Mouse (Mus musculus) urinary bladder, postnatal 36 days (tissue): ENCODE measurements around the gene Chd1l.
A peak's percentile ranks its signal among the peaks of the same experiment; 100 is the strongest.

Experiments used
- DNase-seq, 2 experiments: peaks; one replicate each; pipeline ENCODE4 v3.0.0; 2022; ENCODE audit warnings: low spot score in 2 of 2, mixed read lengths in 1 of 2

Chd1l gene

DNA sequence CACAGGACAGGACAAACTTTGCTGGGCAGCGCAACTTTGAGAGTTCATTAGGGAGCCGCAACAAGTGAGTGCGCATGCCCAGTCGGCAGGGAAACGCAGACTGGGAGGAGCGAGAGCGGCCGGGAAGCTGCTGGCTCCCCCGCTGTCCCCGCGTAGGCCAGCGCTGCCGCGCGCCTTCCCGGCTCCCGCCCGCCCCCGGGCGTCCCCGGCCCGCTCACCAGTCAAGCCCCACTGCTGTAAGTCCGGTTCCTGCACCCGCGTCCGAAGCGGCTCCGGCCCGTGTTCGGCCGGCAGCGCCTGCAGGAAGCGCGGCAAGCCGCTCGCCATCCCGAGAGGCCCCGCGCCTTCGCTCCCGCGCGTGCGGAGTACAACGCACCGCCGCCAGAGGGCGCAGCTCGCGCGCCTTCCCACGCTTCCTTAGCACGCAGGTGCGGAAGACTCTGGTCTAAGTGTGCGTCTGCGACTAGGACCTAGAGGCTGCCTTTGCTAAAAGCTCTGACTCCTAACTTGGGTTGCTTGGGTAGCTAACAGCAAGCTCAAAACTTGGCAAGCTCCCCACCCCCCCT lies at the start of gene Chd1l:
Gene Chd1l, minus strand, starts transcription at position 359 of the 566 bp plus-strand sequence.
- peak; percentile 91 to 93 for DNase-seq

DNA sequence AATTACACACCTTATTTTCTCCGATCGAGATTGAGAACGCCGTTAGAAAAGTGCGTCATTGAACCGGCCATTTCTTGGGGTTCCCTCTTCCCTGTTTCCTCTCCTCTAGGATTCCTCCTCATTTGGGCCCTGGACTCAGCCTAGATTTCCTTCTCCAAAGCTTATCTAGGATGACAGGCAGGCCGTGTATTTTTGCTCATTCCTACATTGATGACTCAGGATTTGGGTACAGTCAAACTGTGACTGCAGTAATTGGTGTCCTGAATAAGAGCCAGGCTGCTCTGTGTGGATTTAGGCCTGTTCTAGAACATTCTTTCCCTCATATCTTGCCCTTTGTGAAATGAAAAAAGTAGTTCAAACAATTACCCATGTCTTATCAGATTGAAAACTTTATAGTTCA lies 49.7 kb upstream of the Chd1l start:
- no peak for DNase-seq

DNA sequence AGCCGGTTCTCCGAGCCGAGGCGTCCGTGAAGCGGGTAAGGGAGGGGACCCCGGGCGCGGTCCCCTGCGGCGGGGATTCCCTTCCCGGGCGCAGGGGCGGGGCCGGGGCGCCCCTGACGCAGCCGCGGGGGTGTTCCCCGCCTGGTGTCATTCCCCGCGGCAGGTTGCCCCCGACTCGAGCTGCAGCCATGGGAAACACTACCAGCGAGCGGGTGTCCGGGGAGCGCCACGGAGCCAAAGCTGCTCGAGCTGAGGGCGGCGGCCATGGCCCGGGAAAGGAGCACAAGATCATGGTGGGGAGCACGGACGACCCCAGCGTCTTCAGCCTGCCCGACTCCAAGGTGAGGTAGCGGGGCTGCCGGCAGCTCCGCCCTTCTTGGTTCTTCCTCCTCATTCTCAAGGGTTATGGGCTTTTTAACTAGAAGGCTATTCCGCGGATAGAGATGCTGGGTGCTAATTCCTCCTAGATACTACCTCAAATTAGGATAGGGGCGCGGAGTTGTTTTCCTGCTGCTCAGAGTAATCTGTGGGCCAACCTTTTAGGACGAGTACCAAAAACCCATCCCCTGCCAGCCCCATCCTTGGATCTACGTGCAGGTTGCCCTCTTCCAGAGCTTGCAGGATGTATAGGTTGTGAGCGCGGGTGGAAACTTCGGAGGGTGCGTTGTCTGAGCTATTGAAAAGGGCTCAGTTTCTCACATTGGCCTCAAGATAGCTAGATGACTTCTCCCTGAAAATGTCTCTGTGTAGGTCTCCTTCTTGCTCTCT lies 48.6 kb upstream of the Chd1l start:
- DNase-seq: no peak

DNA sequence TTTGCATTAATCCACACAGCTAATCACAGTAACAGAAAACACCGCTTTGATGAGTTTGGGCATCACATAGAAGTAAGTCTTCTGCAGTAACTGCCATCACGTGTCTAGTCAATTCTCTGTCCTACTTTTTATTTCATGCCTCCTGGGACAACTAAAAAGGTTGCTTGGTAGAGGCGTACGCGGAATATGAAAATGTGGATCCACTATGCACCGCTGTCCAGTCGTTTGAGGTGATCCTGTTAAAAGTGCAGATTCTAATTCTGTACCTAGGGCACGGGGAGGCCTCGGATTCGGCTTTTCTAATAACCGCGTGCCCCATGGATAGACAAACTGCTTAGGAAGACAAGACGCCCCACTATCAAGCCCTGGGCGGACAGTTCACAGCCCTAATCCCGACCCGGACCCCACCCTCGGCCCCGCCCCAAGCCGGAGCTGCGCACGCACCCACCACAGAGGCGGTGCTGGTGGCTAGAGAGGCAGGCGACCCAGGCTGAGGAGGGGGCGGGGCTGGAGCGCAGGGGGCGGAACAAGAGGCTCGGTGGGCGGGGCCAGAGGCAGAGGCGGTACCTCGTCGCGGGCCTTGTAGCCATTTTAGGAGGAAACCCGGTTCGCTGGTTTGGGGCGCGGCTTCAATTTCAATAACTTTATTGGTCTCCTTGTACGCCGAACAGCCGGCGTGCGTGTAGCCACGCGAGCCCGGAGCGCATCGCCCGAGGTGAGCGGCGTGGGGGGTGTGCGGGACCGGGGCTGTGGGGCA lies 47.8 kb upstream of the Chd1l start, which contains the start of gene Prkab2:
Gene Prkab2, plus strand, starts transcription at position 539 of the 757 bp plus-strand sequence.
- DNase-seq: peak; percentile 98 to 100

DNA sequence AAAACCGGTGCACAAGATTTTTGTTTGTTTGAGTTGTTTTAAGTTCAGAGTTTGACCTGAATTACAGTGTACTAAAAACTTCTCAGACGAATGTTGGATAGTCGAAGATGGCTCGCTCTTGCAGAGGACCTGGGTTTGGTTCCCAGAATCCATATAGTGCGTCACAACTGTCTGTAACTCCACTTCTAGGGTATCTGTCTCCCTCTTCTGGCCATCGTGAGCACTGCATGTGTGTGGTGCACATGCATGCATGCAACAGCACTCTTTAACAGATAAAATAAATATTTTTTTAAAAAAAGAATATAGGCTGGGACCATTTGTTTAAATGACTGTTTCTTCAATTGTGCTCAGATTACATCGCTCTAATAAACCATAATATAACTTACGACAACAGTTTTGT lies 44.9 kb upstream of the Chd1l start:
- DNase-seq: peak in 1 of 2 experiments; percentile 52

DNA sequence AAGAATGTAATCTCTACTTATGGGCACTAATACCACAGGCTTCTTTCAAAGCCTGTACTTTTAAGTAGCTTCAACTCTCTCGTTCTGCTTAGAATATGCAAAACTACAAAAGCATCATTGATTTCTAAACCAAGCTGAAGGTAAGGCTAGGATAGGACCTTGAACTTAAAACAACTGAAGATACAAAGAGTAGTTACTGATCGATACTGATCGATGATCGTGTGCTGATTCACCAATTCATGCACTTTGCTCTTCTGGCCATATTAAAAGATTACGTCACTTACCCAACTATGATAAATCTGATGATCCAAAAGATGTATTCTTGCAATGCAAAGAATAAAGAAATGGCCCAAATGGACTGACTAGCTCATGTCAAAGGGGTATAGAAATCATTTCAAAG lies 43.8 kb upstream of the Chd1l start:
- no peak for DNase-seq

DNA sequence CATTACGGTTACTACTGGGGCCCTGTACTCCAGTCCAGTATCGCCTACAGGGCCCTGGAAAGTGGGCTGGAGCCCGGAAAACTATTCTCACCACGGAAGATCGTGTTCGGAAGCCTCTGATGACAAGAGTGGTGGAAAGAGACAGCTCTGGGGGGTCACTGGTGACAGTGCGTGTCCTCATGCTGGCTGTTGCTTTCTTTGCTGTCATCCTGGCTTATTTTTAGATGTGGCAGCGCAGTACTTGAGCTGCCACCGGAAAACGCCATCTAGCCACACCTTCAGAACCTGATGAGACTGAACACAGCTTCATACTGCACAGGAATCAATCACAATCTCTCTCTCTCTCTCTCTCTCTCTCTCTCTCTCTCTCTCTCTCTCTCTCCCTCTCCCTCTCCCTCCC lies 41.6 kb upstream of the Chd1l start:
- no peak for DNase-seq

DNA sequence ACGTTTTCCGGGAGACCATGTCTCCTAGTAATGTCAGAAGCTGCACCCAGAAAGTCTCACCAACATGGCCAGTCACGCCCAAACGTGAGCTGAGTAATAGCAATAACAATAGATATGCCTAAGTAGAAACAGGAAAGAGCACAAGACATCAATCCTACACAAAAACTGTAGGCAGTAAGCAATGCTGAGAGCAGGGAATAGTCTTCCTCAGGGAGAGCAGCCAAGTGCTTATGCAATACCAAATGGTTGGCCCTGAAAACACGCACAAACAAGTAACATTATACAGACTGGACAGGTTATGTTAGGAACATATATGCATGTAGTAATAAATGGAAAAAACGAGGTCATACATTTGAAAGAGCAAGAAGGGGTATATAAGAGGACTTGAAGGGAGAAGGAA lies 39.5 kb upstream of the Chd1l start:
- no peak for DNase-seq

DNA sequence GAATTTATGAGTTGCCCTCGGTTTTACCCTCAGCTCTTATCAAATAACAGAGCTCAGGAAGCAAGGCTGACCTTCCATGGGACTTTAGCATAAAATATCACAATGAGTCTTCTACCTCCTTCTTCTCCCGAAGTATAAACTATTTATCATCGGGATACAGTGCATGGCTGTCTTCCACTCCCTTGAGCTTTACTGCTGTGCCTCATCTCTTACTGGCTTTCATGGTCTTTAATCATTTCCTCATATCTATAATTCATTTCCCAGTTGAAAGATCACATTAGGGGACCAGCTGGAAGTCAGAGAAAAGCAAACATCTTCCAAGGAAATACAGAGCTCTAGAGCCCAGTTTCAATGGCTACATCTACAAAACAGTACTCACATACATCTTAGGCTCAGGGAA lies 39.0 kb upstream of the Chd1l start:
- DNase-seq: no peak

DNA sequence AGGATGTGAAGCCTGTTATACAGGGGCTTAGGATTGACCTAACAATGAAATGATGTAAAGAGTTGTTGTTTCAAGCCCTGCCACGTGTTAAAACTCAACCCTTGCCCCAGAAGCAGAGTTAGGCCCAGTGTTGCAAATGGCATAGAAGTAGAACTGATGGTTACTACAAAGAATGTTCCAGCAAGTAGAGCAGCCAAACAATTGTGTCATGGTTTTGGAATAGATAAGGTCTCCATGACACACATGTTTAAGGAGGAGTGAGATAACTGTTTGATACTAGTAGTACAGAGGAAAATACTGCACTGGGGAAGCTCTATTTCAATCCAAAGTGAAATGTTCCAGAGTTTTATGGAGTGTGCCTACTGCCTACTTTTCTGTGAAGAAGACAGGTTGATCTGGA lies 38.5 kb upstream of the Chd1l start:
- DNase-seq: no peak

DNA sequence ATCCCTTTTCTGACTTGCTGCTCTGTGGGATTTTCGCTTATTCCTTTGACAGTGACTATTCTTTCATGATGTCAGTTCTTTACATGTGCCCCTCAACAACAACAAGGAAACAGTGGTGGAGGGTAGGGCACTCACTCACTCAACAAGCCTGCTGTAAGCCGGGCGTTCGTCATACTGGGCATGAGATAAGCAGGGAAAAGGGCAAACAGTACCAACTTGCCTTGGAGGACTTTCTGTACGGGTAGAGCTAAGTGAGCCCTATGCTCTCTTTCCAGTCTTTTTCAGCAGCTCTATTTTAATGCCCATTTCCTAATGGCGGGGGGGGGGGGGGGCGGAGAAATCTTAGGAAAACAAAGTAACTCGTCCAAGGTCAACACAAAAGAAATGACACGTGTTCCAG lies 32.0 kb upstream of the Chd1l start:
- DNase-seq: no peak

DNA sequence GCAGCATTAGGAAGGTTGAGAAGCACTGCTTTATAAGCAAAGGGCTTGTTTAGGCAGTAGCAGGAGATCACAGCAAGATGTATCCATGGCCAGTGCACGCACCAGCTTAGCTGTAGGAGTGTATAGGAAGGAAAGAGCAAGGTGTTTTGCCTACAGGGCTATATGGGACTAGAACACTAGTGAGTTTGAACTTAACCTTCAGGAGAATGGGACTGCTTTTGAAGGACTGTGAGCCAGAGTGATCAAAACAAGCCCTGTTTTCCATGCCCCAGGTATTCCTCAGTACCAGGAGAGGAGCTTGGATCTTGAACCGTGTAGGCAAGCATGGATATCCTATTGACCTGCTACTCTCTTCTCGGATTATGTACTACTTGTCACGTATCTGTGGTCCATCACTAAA lies 31.4 kb upstream of the Chd1l start:
- DNase-seq: no peak

DNA sequence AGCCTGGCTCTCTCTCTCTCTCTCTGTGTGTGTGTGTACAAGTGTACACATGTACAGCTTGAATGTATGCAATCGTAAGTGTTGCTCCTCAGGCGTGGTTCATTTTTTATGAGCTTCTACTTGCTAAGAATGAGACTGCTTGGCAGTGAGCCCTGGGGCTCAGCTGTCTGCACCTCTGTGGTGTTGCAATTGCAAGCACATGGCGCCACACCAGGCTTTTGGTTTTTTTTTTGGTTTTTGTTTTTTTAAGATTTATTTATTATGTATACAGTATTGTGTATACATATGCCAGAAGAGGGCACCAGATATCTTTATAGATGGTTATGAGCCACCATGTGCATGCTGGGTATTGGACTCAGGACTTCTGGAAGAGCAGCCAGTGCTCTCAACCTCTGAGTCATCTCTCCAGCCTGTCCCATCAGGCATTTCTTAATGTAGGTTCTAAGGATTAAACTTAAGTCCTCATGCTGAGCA lies 24.3 kb upstream of the Chd1l start:
- DNase-seq: peak in 1 of 2 experiments; percentile 82

DNA sequence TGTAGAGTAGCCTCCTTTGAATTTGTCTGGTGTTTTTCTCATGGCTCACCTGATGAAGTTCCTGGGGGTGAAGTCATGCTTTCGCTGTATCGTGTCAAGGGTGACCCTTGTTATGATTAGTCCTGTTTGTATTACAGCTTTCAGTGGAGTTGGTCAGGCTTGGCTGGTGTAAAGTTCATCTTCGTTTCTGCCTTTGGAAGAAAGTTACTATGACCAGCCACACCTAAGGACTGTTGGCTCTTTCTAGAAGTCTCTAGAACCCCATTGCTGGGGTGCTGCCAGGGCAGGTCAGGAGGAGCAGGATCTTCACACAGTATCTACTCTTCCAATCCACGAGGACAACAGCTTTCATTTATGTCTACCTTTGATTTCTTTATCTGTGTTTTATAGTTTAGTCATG lies 23.5 kb upstream of the Chd1l start:
- no peak for DNase-seq

DNA sequence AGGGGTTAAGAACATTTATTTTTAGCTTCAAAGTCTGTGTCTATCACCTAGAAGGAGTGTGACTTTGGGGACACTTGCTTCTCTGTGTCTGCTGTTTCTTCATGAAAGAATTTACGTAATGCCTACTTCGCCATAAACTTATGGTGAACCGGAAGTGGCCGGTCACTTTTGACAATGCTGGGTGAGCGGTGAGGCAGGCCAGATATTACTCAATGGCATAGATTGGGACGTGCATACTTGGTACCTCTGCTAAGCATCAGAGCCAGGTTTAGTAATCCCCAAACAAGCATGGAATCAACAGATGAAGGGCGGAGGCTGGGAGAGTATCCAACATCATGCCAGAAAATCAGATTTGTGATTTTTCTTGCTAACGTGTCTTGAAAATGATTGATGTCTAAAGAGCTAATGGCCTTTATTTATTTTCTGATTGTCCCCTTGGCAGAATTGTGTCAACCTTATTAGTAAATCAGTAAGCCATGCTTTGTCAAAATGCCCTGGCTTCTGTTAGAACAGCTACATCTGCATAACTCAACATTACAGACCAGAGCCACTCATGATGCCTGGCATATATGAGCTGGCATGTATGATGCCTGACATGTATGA lies 21.4 kb upstream of the Chd1l start:
- DNase-seq: no peak

DNA sequence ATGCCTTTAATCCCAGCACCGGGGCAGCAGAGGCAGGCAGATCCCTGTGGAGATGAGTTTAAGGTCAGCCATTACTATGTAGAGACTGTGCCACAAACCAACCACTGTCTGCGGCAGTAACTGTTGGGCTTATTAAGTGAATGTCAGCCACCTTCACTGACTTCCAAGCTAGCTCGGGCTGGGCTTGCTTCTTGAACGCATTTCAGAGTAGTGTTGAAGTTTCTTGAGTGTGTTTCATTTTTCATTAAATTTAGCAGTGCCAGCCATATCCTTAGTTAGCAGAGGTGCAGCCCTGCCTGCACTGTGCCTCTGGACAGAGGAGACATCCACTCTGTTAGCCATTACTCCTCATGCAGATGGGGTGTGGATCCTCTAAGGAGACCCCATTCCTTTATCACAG lies 20.7 kb upstream of the Chd1l start:
- no peak for DNase-seq

DNA sequence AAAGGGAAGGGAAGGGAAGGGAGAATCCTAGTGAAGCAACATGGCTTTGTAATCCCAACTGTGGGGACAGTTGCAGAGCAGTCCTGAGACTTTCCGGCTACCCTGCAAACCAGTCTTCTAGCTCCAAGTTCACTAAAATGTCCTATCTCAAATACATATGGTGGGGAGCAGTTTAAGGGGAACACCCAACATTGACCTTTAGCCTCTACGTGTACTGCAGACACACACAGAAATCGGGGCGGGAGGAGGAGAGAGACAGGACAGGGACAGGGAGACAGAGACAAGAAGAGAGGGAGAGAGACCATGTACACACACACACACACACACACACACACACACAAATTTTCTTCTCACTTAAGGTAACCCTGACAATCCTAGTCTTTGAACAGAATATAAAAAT lies 19.9 kb upstream of the Chd1l start:
- DNase-seq: no peak

DNA sequence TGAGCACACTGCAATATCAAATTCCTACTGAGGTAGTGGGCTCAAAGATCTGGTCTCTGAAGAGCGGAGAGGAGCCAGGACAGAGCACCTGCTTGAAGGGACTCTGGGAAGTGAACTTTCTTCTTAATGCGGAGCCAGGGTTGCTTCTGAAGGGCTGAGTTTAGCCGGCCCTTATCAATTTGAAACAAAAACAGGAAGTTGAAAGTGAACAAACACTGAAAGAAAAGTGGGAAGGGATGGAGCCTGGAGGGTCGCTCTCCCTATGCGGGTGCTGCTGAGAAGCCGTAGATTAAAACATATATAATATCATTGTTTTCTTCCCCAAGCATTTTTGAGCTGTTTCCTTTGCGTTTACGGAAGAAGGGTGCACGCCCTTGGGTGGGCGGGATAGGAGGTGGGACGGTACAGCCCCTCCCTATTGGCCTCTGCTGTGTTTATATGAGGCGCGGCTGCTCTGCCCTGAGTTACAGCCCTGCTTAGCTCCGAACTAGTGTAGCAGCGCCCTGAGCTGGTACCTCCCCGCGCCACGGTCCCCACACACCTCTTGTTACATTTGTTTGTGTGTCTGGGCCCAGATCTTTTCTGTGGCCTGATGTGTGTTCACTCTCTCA lies 18.5 kb upstream of the Chd1l start, which contains the start of gene Fmo5:
Gene Fmo5, plus strand, starts transcription at position 414 of the 611 bp plus-strand sequence.
- peak; percentile 81 to 87 for DNase-seq

DNA sequence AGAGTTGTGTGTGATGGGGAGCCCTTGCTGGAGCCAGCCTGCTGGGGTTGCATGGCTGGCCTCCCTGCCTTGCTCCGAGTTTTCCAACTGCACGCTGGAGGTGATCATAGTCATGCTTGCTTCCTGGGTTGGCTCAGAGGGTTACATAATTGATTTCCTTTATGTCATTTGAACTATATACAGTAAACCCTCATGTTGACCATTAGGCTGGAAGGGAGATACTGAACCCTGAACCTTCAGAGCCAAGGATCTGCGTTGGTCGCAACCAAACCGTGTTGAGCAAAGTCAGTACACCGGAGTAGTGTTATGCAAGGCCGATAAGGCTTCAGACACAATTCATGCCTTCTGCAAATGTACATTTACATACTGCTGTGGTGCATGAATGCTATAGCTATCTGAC lies 17.9 kb upstream of the Chd1l start:
- DNase-seq: no peak

DNA sequence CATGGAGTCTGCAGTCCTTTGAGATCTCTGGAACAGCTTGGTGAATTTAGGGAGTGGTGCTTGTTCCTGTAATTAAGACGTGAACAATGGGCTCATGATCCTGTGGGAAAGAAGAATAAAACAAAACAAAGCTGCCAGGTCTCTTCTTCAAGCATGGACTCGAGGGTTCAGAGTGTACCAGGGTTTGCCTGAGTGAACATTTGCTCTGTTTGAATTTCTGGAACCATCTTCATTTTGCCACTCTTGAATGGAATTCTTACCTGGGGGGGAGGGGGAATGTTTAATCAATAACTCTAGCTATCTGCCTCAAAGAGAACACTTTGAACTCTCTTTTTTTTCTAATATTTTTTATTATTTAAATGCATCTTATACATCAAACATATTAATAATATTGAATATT lies 14.6 kb upstream of the Chd1l start:
- no peak for DNase-seq

DNA sequence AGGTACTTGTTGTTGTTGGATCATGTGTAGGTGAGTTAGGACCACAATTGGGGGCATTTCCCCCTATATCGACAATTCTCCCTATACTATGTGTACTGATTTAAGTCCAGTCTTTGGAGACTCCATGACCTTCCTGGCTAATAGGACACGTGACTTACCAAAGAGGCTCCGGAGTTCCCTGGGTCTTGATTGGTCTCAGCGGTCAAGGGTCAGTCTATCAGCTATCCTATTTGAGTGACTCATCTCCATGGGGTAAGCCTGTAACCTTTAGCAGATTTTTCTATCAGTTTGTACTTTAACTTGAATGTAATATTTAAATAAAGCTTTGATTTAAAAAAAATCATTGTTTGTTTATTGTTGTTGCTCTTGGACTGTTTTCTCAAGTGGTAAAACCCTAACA lies 10.7 kb upstream of the Chd1l start:
- DNase-seq: no peak

DNA sequence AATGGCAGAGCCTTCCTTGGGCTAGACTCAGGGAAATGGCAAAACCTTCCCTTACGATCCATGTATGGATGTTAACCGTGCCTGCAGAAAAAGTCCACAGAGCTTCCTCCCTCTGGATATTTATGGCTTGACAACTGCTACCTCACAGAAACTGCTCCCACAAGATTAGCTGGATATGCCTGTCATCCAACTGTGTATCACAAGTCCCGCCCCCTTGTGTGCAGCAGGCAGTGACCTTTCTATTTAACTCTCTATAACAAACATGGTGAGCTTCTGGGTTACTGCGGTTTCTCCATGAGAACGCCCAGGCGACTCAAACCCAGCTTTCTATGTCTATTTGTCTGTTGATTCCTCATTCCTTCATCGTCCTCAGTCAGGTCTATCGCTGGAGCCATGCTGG lies 7.9 kb upstream of the Chd1l start:
- DNase-seq: no peak
